Mouse (Mus musculus) thymus, adult 2 months (tissue): ENCODE measurements at regions not wholly inside any gene's neighbourhood (a gene's known extent, or its start where the extent isn't known, plus 50 kb on each side); places are given as distances from the start of the nearest gene placed in this dataset.
"Not testable (repeated sequence)": the region's sequence is repeated elsewhere in the genome, so short reads cannot be mapped to it uniquely, and the experiment has no call there.

ENCODE experiments used
- CTCF ChIP-seq: fragments of 200-500 bp; IDR thresholded peaks from 2 replicates; pipeline ENCODE4 v1.5.1; 2012; ENCODE audit warnings: mild to moderate bottlenecking, control low read depth, low read length, moderate library complexity, borderline replicate concordance; ENCODE audit not compliant: control insufficient read depth, poor library complexity, insufficient read depth; ENCODE audit errors: extremely low read depth
- POLR2A ChIP-seq: fragments of 200-500 bp; IDR thresholded peaks from 2 replicates; pipeline ENCODE4 v1.6.1; 2012; ENCODE audit warnings: mild to moderate bottlenecking, low read length, control low read depth, moderate library complexity; ENCODE audit not compliant: control insufficient read depth, poor library complexity, insufficient read depth; ENCODE audit errors: extremely low read depth

DNA sequence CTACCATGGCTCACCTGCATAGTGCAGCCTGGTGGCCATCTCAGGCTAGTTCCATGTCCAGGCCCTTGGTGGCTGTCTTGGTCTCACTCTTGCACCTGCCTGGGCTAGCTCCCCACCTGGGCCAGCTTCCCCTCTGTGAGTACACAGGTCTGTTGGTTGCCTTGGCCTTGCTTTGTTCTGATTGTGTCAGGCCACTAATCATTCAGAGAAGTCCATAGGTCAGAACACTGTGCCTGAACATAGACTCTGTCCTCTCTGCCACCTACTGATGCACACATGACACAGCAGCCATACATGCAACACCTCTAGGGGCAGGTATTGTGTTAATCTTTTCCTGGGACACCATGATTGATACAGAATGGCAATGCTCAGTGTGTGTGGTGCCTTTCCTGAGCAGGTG, 57.7 kb upstream of the Nlrp1b start:
- TF ChIP-seq CTCF, POLR2A: not testable (repeated sequence)
